Mouse (Mus musculus): ENCODE results near the gene Ipo8. TPM values are rescaled to one million over a fixed set of nuclear protein-coding genes. Genes with fewer than 3 reads are reported as not detected.

Ipo8 gene
- polyA plus RNA-seq, 1 experiment from 2014 or later: 27.4 TPM

DNA sequence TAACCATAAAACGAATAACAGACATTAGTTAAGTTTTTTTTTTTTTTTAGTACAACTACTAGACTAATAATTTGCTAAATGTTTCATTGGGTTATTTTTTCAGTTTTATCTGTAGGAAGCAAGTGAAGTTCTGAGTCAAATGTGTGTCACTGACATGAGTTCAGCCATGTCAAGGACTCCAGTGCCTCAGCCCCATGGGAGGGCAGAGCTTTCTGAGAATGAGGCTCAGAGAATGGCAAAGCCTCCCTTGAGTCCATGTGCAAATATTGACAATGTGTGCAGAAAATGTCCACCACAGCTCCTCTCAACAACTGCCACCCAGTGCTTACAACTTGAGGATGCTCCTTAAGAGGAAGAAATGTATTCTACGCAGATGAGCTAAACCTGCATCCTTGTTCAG lies 55.0 kb downstream of the Ipo8 start:
- Histone ChIP-seq H3K27me3 (ENCODE audit: control insufficient read depth, insufficient read depth, low read length) (no peaks in the 10 kb centered on the region), H3K4me1 (ENCODE audit: control insufficient read depth, insufficient read depth, low read length) (no peaks in the 10 kb centered on the region), H3K36me3 (ENCODE audit: control insufficient read depth, insufficient read depth, low read length) (peaks cover 9% of the 10 kb centered on the region; the same call in 1 of the 2 replicates), H3K27ac (replicated peaks; ENCODE audit: low read depth, low read length) (no peak overlapping the region), H3K9ac (ENCODE audit: low read length) (no peak overlapping the region), H3K4me3 (ENCODE audit: low read depth, low read length) (no peak overlapping the region), H3K4me2 (ENCODE audit: low read depth, severe bottlenecking) (no peak overlapping the region), H3K9me3 (ENCODE audit: control insufficient read depth, low read length) (no peaks in the 10 kb centered on the region)
- DNase-seq (ENCODE audit: low spot score) (no peak), ATAC-seq (ENCODE audit: insufficient number of reproducible peaks, low FRiP score, low TSS enrichment, low read depth) (no peak)
- 94% methylated on average over 2 of the region's 2 CpGs for WGBS

- ATAC-seq (ENCODE audit: insufficient number of reproducible peaks, low FRiP score, low TSS enrichment, low read depth) (no peak), DNase-seq (ENCODE audit: low spot score) (no peak)
- Histone ChIP-seq H3K4me1 (ENCODE audit: control insufficient read depth, insufficient read depth, low read length) (no peaks in the 10 kb centered on the region), H3K9ac (ENCODE audit: low read length) (no peak overlapping the region), H3K4me3 (ENCODE audit: low read depth, low read length) (no peak overlapping the region), H3K4me2 (ENCODE audit: low read depth, severe bottlenecking) (no peak overlapping the region), H3K27ac (replicated peaks; ENCODE audit: low read depth, low read length) (no peak overlapping the region), H3K9me3 (ENCODE audit: control insufficient read depth, low read length) (no peaks in the 10 kb centered on the region), H3K27me3 (ENCODE audit: control insufficient read depth, insufficient read depth, low read length) (no peaks in the 10 kb centered on the region), H3K36me3 (ENCODE audit: control insufficient read depth, insufficient read depth, low read length) (peaks cover 6% of the 10 kb centered on the region; the same call in 1 of the 2 replicates)
- 89% methylated on average over 3 of the region's 3 CpGs for WGBS
Observed at GRCm38 (mm10) chr6:148771423-148771822, 59.8 kb downstream of the Ipo8 start.

- WGBS: 83% methylated on average over 12 of the region's 12 CpGs
- Histone ChIP-seq H3K36me3 (ENCODE audit: control insufficient read depth, insufficient read depth, low read length) (peaks cover 3% of the 10 kb centered on the region; the same call in 1 of the 2 replicates), H3K4me2 (ENCODE audit: low read depth, severe bottlenecking) (no peak overlapping the region), H3K27me3 (ENCODE audit: control insufficient read depth, insufficient read depth, low read length) (no peaks in the 10 kb centered on the region), H3K4me3 (ENCODE audit: low read depth, low read length) (no peak overlapping the region), H3K9me3 (ENCODE audit: control insufficient read depth, low read length) (no peaks in the 10 kb centered on the region), H3K4me1 (ENCODE audit: control insufficient read depth, insufficient read depth, low read length) (no peaks in the 10 kb centered on the region), H3K27ac (replicated peaks; ENCODE audit: low read depth, low read length) (no peak overlapping the region), H3K9ac (ENCODE audit: low read length) (no peak overlapping the region)
- ATAC-seq (ENCODE audit: insufficient number of reproducible peaks, low FRiP score, low TSS enrichment, low read depth) (no peak), DNase-seq (ENCODE audit: low spot score) (no peak)
Observed at GRCm38 (mm10) chr6:148768419-148768818, 62.8 kb downstream of the Ipo8 start.

DNA sequence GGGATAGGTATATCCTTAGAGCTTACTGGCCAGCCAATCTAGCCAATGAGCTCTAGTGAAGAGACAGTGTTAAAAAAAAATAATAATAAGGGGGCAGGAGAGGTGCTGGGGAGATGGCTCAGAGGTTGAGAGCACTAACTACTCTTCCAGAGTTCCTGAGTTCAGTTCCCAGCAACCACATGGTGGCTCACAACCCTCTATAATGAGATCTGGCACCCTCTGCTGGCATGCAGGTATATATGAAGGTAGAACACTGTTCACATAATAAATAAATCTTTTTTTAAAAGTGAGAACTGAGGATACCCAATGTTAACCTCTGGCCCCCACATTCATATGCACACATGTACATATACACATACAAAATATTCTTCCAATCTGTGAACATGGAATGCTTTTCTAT lies 64.0 kb downstream of the Ipo8 start:
- Histone ChIP-seq H3K9me3 (ENCODE audit: control insufficient read depth, low read length) (no peaks in the 10 kb centered on the region), H3K27me3 (ENCODE audit: control insufficient read depth, insufficient read depth, low read length) (no peaks in the 10 kb centered on the region), H3K9ac (ENCODE audit: low read length) (no peak overlapping the region), H3K36me3 (ENCODE audit: control insufficient read depth, insufficient read depth, low read length) (no peaks in the 10 kb centered on the region), H3K27ac (replicated peaks; ENCODE audit: low read depth, low read length) (no peak overlapping the region), H3K4me2 (ENCODE audit: low read depth, severe bottlenecking) (no peak overlapping the region), H3K4me3 (ENCODE audit: low read depth, low read length) (no peak overlapping the region), H3K4me1 (ENCODE audit: control insufficient read depth, insufficient read depth, low read length) (no peaks in the 10 kb centered on the region)
- DNase-seq (ENCODE audit: low spot score) (no peak), ATAC-seq (ENCODE audit: insufficient number of reproducible peaks, low FRiP score, low TSS enrichment, low read depth) (no peak)

- Histone ChIP-seq H3K9me3 (ENCODE audit: control insufficient read depth, low read length) (no peaks in the 10 kb centered on the region), H3K4me1 (ENCODE audit: control insufficient read depth, insufficient read depth, low read length) (no peaks in the 10 kb centered on the region), H3K27me3 (ENCODE audit: control insufficient read depth, insufficient read depth, low read length) (no peaks in the 10 kb centered on the region), H3K9ac (ENCODE audit: low read length) (no peak overlapping the region), H3K4me3 (ENCODE audit: low read depth, low read length) (no peak overlapping the region), H3K27ac (replicated peaks; ENCODE audit: low read depth, low read length) (no peak overlapping the region), H3K4me2 (ENCODE audit: low read depth, severe bottlenecking) (no peak overlapping the region), H3K36me3 (ENCODE audit: control insufficient read depth, insufficient read depth, low read length) (no peaks in the 10 kb centered on the region)
- ATAC-seq (ENCODE audit: insufficient number of reproducible peaks, low FRiP score, low TSS enrichment, low read depth) (no peak), DNase-seq (ENCODE audit: low spot score) (no peak)
- WGBS: 89% methylated on average over 3 of the region's 3 CpGs
Observed at GRCm38 (mm10) chr6:148761967-148762712, 69.1 kb downstream of the Ipo8 start.

- ATAC-seq (ENCODE audit: insufficient number of reproducible peaks, low FRiP score, low TSS enrichment, low read depth) (no peak), DNase-seq (ENCODE audit: low spot score) (no peak)
- Histone ChIP-seq H3K4me2 (ENCODE audit: low read depth, severe bottlenecking) (no peak overlapping the region), H3K27ac (replicated peaks; ENCODE audit: low read depth, low read length) (no peak overlapping the region), H3K27me3 (ENCODE audit: control insufficient read depth, insufficient read depth, low read length) (no peaks in the 10 kb centered on the region), H3K9me3 (ENCODE audit: control insufficient read depth, low read length) (no peaks in the 10 kb centered on the region), H3K36me3 (ENCODE audit: control insufficient read depth, insufficient read depth, low read length) (no peaks in the 10 kb centered on the region), H3K4me1 (ENCODE audit: control insufficient read depth, insufficient read depth, low read length) (no peaks in the 10 kb centered on the region), H3K9ac (ENCODE audit: low read length) (no peak overlapping the region), H3K4me3 (ENCODE audit: low read depth, low read length) (no peak overlapping the region)
- 87% methylated on average over 4 of the region's 4 CpGs for WGBS
Observed at GRCm38 (mm10) chr6:148761475-148761874, 69.8 kb downstream of the Ipo8 start.

- Histone ChIP-seq H3K36me3 (ENCODE audit: control insufficient read depth, insufficient read depth, low read length) (no peaks in the 10 kb centered on the region), H3K4me1 (ENCODE audit: control insufficient read depth, insufficient read depth, low read length) (no peaks in the 10 kb centered on the region), H3K4me3 (ENCODE audit: low read depth, low read length) (no peak overlapping the region), H3K27me3 (ENCODE audit: control insufficient read depth, insufficient read depth, low read length) (no peaks in the 10 kb centered on the region), H3K9me3 (ENCODE audit: control insufficient read depth, low read length) (no peaks in the 10 kb centered on the region), H3K9ac (ENCODE audit: low read length) (no peak overlapping the region), H3K4me2 (ENCODE audit: low read depth, severe bottlenecking) (no peak overlapping the region), H3K27ac (replicated peaks; ENCODE audit: low read depth, low read length) (no peak overlapping the region)
- ATAC-seq (ENCODE audit: insufficient number of reproducible peaks, low FRiP score, low TSS enrichment, low read depth) (no peak), DNase-seq (ENCODE audit: low spot score) (no peak)
- 88% methylated on average over 1 of the region's 1 CpGs for WGBS
Observed at GRCm38 (mm10) chr6:148756535-148756934, 74.7 kb downstream of the Ipo8 start.

GRCm38 (mm10) chr6:148751400-148751799 lies 79.9 kb downstream of the Ipo8 start:
- Histone ChIP-seq H3K9me3 (ENCODE audit: control insufficient read depth, low read length) (no peaks in the 10 kb centered on the region), H3K4me3 (ENCODE audit: low read depth, low read length) (no peak overlapping the region), H3K4me1 (ENCODE audit: control insufficient read depth, insufficient read depth, low read length) (no peaks in the 10 kb centered on the region), H3K36me3 (ENCODE audit: control insufficient read depth, insufficient read depth, low read length) (no peaks in the 10 kb centered on the region), H3K9ac (ENCODE audit: low read length) (no peak overlapping the region), H3K27ac (replicated peaks; ENCODE audit: low read depth, low read length) (no peak overlapping the region), H3K27me3 (ENCODE audit: control insufficient read depth, insufficient read depth, low read length) (no peaks in the 10 kb centered on the region), H3K4me2 (ENCODE audit: low read depth, severe bottlenecking) (no peak overlapping the region)
- 82% methylated on average over 2 of the region's 2 CpGs for WGBS
- DNase-seq (ENCODE audit: low spot score) (no peak), ATAC-seq (ENCODE audit: insufficient number of reproducible peaks, low FRiP score, low TSS enrichment, low read depth) (no peak)

- ATAC-seq (ENCODE audit: insufficient number of reproducible peaks, low FRiP score, low TSS enrichment, low read depth) (no peak), DNase-seq (ENCODE audit: low spot score) (no peak)
- Histone ChIP-seq H3K27ac (replicated peaks; ENCODE audit: low read depth, low read length) (no peak overlapping the region), H3K4me2 (ENCODE audit: low read depth, severe bottlenecking) (no peak overlapping the region), H3K4me3 (ENCODE audit: low read depth, low read length) (no peak overlapping the region), H3K9ac (ENCODE audit: low read length) (no peak overlapping the region), H3K36me3 (ENCODE audit: control insufficient read depth, insufficient read depth, low read length) (no peaks in the 10 kb centered on the region), H3K4me1 (ENCODE audit: control insufficient read depth, insufficient read depth, low read length) (no peaks in the 10 kb centered on the region), H3K9me3 (ENCODE audit: control insufficient read depth, low read length) (no peaks in the 10 kb centered on the region), H3K27me3 (ENCODE audit: control insufficient read depth, insufficient read depth, low read length) (no peaks in the 10 kb centered on the region)
- WGBS: 76% methylated on average over 3 of the region's 3 CpGs
Observed at GRCm38 (mm10) chr6:148750183-148750582, 81.1 kb downstream of the Ipo8 start.

Data from limb, embryonic 11.5 days (tissue).